Mouse (Mus musculus) lung, postnatal 4 days (tissue): ENCODE measurements at regions not wholly inside any gene's neighbourhood (a gene's known extent, or its start where the extent isn't known, plus 50 kb on each side); places are given as distances from the start of the nearest gene placed in this dataset.

Experiments
- DNase-seq, 2 experiments: peaks; one replicate each; pipeline ENCODE4 v3.0.0; 2021

GRCm38 (mm10) chr2:64706646-64707177 lies 318.1 kb downstream of the Grb14 start:
- no peak for DNase-seq

GRCm38 (mm10) chr2:64695974-64696373 lies 328.8 kb downstream of the Grb14 start:
- DNase-seq, result no peak

GRCm38 (mm10) chr2:64691444-64691843 lies 333.3 kb downstream of the Grb14 start:
- DNase-seq, result no peak

- no peak for DNase-seq
These were observed 333.8 kb downstream of the Grb14 start for GRCm38 (mm10) chr2:64690996-64691395.

GRCm38 (mm10) chr2:64686781-64687180 lies 338.0 kb downstream of the Grb14 start:
- no peak for DNase-seq

- DNase-seq, result no peak
These were observed 375.2 kb downstream of the Grb14 start for GRCm38 (mm10) chr2:64649614-64650013.

- no peak for DNase-seq
These were observed 407.9 kb downstream of the Grb14 start for GRCm38 (mm10) chr2:64616931-64617330.

GRCm38 (mm10) chr2:64606864-64607263 lies 417.9 kb downstream of the Grb14 start:
- no peak for DNase-seq

GRCm38 (mm10) chr2:64582258-64582657 lies 442.5 kb downstream of the Grb14 start:
- no peak for DNase-seq

- no peak for DNase-seq
These were observed 438.2 kb upstream of the Fign start for GRCm38 (mm10) chr2:64536032-64536431.

- no peak for DNase-seq
These were observed 437.6 kb upstream of the Fign start for GRCm38 (mm10) chr2:64535351-64535851.

GRCm38 (mm10) chr2:64534869-64535268 lies 437.0 kb upstream of the Fign start:
- no peak for DNase-seq

- DNase-seq, result no peak
These were observed 436.5 kb upstream of the Fign start for GRCm38 (mm10) chr2:64534344-64534743.

- DNase-seq, result no peak
These were observed 424.9 kb upstream of the Fign start for GRCm38 (mm10) chr2:64522722-64523121.

- DNase-seq, result no peak
These were observed 424.4 kb upstream of the Fign start for GRCm38 (mm10) chr2:64522233-64522632.

GRCm38 (mm10) chr2:64495725-64496124 lies 397.9 kb upstream of the Fign start:
- DNase-seq, result no peak

- DNase-seq, result no peak
These were observed 368.7 kb upstream of the Fign start for GRCm38 (mm10) chr2:64466412-64466970.

GRCm38 (mm10) chr2:64462466-64463114 lies 364.8 kb upstream of the Fign start:
- no peak for DNase-seq

GRCm38 (mm10) chr2:64462041-64462440 lies 364.2 kb upstream of the Fign start:
- DNase-seq, result no peak

GRCm38 (mm10) chr2:64461636-64462035 lies 363.8 kb upstream of the Fign start:
- no peak for DNase-seq

GRCm38 (mm10) chr2:64458171-64458570 lies 360.3 kb upstream of the Fign start:
- DNase-seq, result peak in 1 of 2 experiments; percentile 29

- DNase-seq, result no peak
These were observed 354.9 kb upstream of the Fign start for GRCm38 (mm10) chr2:64452690-64453089.

GRCm38 (mm10) chr2:64451614-64452317 lies 353.9 kb upstream of the Fign start:
- DNase-seq, result no peak

- no peak for DNase-seq
These were observed 345.3 kb upstream of the Fign start for GRCm38 (mm10) chr2:64443171-64443570.
